Mouse (Mus musculus) G1E (cell line): ENCODE data around the gene Pfas.

ENCODE experiments used
- CTCF ChIP-seq: IDR thresholded peaks from 2 replicates; pipeline ENCODE4 v1.5.1; 2012; ENCODE audit warnings: low read depth, low read length, inconsistent platforms, mixed read lengths
- GATA1 ChIP-seq: IDR thresholded peaks from 2 replicates; pipeline ENCODE4 v1.6.1; 2012; ENCODE audit warnings: borderline replicate concordance, low read length, inconsistent platforms, mixed read lengths
- GATA2 ChIP-seq: IDR thresholded peaks from 2 replicates; pipeline ENCODE4 v1.6.1; 2012; ENCODE audit warnings: low read depth, low read length, inconsistent platforms, borderline replicate concordance
- TAL1 ChIP-seq: conservative IDR thresholded peaks from 2 replicates; pipeline ENCODE4 v1.6.1; 2012; ENCODE audit warnings: low read depth, low read length, inconsistent platforms, mixed read lengths

- TF ChIP-seq CTCF (no peak), GATA2 (no peak), GATA1 (no peak), TAL1 (no peak)
Measured at GRCm38 (mm10) chr11:69028805-69029204, 20.5 kb upstream of the Pfas start.
